Mouse (Mus musculus) cerebellum, postnatal 25 days (tissue): ENCODE results near the gene Slc22a17.

ENCODE experiments used
- DNase-seq, 2 experiments: peaks; one replicate each; pipeline ENCODE4 v3.0.0; 2021; ENCODE audit warnings: mixed read lengths in 2 of 2

The Slc22a17 gene

DNA sequence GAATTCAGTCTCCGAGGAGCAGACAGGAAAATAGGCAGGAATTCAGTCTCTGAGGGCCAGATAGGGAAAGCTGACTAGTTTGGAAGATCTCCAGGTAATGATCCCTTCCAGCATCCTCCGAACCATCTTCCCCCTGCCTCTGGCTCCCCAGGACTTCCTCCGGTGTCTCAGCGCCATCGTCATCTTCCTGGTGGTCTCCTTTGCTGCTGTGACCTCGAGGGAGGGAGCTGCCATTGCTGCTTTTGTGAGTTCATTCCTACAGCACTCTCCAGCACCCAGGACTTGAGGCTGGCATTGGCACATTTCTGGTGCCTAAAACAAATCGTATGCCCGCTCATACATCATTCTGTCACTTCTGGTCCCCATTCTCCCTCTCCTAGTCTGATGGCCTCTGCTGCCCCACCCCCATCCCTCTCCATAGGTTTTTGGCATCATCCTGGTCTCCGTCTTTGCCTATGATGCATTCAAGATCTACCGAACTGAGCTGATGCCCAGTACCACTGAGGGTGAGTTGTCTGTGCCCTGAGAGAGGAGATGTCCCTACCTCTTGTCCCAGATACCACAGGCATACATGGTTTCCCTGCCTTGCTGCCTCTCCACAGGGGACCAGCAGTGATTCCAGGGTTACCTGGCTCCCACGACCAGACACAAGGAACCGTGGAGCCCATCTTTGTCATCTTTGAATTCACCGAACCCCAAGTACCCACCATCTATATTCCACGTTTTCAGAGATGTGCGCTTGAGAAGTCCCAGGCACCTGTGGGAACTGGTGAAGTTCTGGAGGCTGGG, 25.7 kb upstream of the Slc22a17 start:
- no peak for DNase-seq

DNA sequence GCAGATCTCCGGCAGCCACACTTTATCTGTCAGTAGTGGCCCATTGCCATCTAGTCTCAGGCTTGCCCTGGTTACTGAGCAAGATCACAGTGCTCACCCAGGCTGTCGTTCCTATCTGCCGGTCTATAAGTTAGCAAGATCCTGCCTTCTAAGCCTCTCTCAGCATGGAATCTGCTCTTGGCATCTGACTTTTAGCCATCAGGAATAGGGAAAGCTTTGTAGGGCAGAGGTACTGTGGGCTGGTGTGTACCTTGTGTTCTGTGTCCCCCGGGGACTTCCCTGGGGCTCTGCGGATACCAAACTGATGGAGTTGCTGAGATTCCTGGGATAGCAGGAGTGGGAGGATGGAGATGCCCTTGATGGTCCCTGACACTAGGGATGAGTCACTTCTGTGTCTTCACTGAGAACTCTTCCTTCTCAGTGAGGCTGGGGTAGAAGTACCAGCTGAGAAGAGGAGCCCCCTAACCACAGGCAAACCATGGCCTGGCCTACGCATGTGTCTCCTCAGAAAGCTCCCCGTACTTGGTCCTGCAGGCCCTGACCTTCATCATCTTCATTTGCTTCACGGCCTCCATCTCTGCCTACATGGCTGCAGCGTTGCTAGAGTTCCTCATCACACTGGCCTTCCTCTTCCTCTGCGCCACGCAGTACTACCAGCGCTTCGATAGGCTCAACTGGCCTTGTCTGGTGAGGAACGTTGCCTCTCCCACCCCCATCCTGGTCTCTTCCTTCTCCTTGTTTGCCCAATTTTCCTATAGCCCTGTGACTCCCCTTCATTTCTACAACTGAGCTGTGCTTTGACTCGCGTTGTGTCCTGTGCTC, 24.6 kb upstream of the Slc22a17 start:
- no peak for DNase-seq

DNA sequence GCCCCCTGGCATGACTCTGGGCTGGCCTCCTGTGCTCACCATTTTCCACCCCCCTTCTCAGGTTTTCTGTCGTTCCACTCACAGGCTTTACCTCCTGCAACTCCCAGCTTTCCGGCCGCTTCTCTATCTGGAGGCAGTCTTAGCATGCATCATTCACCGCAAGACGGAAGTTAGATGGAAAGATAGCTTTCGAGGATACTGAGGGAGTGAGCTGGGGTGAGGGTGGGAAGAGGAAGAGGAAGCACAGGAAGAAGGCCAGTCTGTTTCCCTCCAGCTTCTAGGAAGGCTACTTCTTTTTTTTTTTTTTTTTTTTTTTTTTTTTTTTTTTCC, 23.9 kb upstream of the Slc22a17 start:
- no peak for DNase-seq

GRCm38 (mm10) chr14:54935904-54936830, 23.2 kb upstream of the Slc22a17 start, which contains the start of gene Cmtm5:
TSS of gene Cmtm5 (plus strand) at chr14:54936261.
- DNase-seq, result peak in 1 of 2 experiments; percentile 52

GRCm38 (mm10) chr14:54932645-54933150, 19.8 kb upstream of the Slc22a17 start, which contains the start of gene Il25:
TSS of gene Il25 (plus strand) at chr14:54932695.
- no peak for DNase-seq

DNA sequence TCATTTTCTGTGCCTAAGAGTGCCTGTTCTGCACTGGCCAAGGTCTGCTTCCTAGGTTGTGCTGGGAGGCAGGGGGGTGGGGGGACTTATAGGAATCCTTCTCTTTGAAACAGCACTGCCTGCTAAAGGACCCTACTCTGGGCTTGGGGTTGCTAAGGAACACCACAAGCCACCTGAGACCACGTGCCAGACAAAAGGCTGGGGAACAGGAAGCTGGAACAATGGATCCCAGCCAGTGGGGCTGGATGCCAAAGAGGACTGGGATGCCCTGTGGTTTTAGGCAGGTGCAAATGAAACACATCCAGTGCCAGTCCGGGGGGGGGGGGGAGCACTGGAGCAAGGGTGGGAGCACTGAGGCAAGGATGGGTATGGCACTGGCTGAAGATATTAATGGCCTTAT, 17.5 kb upstream of the Slc22a17 start:
- DNase-seq, result peak in 1 of 2 experiments; percentile 54

GRCm38 (mm10) chr14:54929801-54930200, 16.9 kb upstream of the Slc22a17 start:
- no peak for DNase-seq

GRCm38 (mm10) chr14:54927296-54927695, 14.4 kb upstream of the Slc22a17 start:
- no peak for DNase-seq

- DNase-seq, result peak; percentile 33 to 34
Measured at GRCm38 (mm10) chr14:54926401-54927158, 13.6 kb upstream of the Slc22a17 start.

- DNase-seq, result peak; percentile 70 to 74
Measured at GRCm38 (mm10) chr14:54925349-54926342, 12.7 kb upstream of the Slc22a17 start, which contains the start of gene Efs. TSS of gene Efs (minus strand) at chr14:54926126.

DNA sequence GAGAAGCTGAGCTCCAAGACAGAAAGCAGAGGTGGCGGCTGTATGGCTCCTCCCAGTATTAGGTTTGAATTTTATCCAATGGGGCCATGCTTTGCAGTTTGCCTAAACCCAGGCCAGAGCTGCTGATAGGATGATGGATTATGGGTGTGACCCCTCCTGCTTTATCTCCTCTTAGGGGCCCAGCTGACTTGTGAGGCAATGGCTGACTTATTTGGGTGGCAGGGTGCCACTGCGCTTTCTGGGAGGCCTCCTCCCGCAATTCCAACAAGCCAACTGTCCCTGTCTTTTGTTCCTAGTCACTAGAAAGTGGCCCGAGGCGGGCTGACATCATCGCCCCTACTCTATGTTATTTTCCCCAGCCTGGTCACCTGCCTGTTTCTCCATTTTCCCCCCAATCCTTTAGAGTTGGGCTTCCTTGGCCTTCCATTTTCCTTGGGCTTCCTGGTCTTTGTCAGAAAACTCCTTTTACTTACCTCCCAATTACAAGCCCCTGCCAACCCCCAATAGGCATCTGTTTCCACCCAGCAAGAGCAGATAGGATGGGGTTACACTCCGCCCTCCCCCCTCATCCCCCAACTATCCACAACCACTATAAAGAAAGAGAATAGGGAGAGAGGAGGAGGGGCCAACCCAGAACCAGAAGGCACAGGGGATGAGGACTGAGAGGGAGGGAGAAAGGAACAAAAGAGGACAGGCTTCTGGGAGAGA, 11.9 kb upstream of the Slc22a17 start:
- no peak for DNase-seq

- DNase-seq, result no peak
Measured at GRCm38 (mm10) chr14:54920076-54920685, 7.2 kb upstream of the Slc22a17 start.

DNA sequence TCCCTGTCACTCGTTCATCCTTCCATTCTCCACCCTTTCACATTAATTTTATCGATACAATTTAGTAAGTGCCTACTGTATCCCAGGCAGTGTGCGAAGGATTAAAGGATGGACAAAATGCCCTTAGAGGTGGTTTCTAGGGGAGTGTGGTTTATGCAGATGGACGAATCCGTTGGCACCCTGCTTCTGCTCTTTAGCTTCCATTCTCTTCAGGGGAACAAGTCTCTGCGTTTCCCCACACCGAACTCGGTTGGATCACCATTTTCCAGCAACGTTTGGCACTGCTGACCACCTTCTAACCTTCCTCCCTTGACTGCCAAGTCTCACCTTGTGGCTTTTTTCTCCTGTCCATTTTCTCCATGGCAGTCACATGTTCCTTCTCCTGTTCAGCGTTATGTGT, 411 bp upstream of the Slc22a17 start:
- peak; percentile 45 to 50 for DNase-seq

DNA sequence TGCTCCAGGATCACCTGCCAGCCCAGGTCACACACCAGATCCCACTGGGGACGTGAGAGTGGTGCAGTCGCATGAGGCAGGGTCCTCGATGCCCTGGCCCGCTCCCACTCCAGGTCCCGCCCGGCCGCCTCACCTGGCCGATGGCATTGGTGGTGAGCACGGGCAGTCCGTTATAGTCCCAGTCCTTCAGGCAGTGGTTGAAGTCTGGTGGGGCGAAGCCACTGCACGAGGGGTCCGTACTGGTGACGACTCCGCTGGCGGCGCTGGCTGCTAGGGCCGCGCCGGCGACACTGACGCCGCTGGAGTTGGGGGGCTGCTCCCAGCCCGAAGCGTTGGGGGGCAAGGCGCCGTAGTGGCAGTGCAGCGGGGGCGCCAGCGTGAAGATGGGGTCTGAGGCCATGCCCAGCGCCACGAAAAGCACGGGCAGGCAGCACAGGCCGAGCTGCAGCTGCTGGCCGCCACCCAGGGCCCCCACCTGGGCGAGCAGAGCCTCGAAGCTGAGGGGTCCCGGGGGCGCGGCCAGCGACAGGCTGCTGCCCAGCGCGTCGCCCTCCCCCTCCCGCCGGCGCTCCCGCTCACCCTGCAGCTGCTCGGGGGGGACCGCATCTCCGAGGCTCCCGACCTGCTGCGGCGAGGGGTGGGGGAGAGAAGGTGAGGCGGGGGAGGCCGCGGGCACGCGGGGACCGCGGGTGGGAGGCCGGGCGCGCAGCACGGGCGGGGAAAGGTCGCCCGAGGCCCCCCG, 652 bp downstream of the Slc22a17 start:
- peak; percentile 41 to 72 for DNase-seq

DNA sequence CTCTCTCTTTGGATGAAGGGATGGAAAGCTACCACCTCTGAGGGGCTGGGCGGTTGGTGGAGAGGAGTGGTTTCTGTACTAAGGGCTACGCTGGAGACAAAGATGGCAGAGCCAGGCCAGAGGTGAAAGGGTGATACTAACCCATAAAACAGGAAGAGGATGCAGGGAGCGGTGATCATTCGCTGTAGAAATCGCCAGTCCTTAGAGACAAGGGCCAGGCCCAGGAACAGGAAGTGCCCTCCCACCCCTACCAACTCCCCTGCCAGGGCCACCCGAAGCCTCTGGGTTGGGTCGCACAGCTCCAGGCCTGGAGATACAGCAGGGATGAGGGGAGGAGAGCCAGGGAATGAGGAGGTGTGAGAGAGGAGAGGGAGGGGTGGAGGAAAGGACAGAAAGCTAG, 4.2 kb downstream of the Slc22a17 start:
- DNase-seq, result no peak

DNA sequence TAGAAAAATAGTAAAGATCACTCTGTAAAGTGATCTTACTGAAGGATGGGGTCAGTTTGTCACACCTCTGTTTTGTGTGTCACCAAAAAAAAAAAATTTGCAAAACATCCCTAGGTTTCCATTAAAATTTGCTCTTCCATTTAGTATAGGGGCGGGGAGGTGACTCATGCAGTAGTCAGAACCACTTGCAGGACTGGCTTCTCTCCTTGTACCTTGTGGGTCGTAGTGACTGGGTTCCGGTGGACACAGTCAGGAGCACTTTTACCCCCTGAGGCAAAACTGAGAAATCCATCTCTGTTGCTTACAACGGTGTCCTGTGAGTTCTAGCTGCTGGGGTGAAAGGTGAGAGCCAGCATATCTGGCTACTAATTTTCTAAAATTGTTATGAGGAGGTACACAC, 9.3 kb downstream of the Slc22a17 start:
- DNase-seq, result no peak

- DNase-seq, result peak; percentile 56 to 79
Measured at GRCm38 (mm10) chr14:54900383-54900782, 12.5 kb downstream of the Slc22a17 start.

GRCm38 (mm10) chr14:54897445-54897844, 15.5 kb downstream of the Slc22a17 start:
- DNase-seq, result no peak
